ENCODE assay signal across 18 mouse cellular contexts in the genomic region with DNA sequence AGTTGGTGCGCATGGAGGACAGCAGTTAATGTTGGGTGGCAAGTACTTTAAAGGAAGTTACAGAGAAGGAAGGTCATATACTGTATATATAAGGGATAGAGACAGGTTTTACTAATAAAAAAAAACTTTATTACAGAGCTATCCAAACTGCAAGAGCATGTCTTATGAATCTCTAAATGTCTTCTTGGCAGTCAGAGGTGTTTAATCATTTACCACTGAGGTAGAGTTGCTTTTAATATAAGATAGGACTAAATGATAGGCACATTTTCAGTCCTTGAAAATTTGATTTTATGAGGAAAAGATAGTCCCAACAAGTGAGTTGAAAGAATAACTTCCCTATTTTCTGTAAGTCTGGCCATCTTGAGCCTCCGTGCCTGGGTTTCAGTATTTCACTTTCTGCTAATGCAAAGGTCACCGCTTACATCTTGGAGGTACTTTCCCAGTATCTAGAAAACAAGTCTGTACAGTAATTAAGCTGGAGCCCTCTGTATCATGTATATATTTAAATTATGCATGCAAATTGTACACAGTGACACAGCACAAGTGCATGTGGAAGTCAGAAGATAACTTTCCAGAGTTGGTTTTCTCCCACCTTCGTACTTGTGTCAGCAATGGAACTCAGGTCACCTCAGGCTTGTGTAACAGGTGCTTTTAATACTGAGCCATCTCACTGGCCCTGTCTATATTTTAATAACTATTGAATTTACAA.
"Had no signal": no experiment of that assay in that cellular context is flagged by ENCODE, and none has a peak within 500 bp of the region (broad histone marks: within the 10 kb centered on the region; RNA-seq: fewer than 3 reads in every experiment).

No protein-coding gene starts in this region.

- H3K27me3 ChIP-seq: limb, embryonic 12.5 days; limb, embryonic 15.5 days; megakaryocyte, embryonic 14.5 days; midbrain, embryonic 13.5 days had no signal

- H3K9me3 ChIP-seq: limb, embryonic 12.5 days; limb, embryonic 15.5 days; megakaryocyte, embryonic 14.5 days; midbrain, embryonic 10.5 days; midbrain, embryonic 13.5 days had no signal

- DNase-seq: kidney, adult 11 months; kidney, postnatal 14 days; left cerebral cortex, postnatal 4 days; liver, postnatal 0 days; lung, embryonic 14.5 days; right cerebral cortex, adult 18-20 months; right cerebral cortex, postnatal 14 days; right cerebral cortex, postnatal 4 days; spleen, adult 18-20 months; thymus, adult 18-20 months; thymus, postnatal 36 days had no signal

- H3K4me3 ChIP-seq: limb, embryonic 12.5 days; limb, embryonic 15.5 days; megakaryocyte, embryonic 14.5 days; midbrain, embryonic 10.5 days; midbrain, embryonic 13.5 days had no signal

- H3K4me1 ChIP-seq: limb, embryonic 12.5 days; limb, embryonic 15.5 days; midbrain, embryonic 10.5 days; midbrain, embryonic 13.5 days had no signal

- H3K27ac ChIP-seq: limb, embryonic 12.5 days; limb, embryonic 15.5 days; liver, embryonic 14.5 days; midbrain, embryonic 10.5 days; midbrain, embryonic 13.5 days had no signal

- H3K4me2 ChIP-seq: limb, embryonic 12.5 days; limb, embryonic 15.5 days; liver, embryonic 11.5 days; lung, embryonic 14.5 days; midbrain, embryonic 13.5 days had no signal

- H3K9ac ChIP-seq: limb, embryonic 12.5 days; limb, embryonic 15.5 days; liver, embryonic 14.5 days; liver, postnatal 0 days; lung, embryonic 14.5 days; midbrain, embryonic 13.5 days had no signal
